Mouse (Mus musculus): ENCODE measurements at regions not wholly inside any gene's neighbourhood (a gene's known extent, or its start where the extent isn't known, plus 50 kb on each side); places are given as distances from the start of the nearest gene placed in this dataset.

DNA sequence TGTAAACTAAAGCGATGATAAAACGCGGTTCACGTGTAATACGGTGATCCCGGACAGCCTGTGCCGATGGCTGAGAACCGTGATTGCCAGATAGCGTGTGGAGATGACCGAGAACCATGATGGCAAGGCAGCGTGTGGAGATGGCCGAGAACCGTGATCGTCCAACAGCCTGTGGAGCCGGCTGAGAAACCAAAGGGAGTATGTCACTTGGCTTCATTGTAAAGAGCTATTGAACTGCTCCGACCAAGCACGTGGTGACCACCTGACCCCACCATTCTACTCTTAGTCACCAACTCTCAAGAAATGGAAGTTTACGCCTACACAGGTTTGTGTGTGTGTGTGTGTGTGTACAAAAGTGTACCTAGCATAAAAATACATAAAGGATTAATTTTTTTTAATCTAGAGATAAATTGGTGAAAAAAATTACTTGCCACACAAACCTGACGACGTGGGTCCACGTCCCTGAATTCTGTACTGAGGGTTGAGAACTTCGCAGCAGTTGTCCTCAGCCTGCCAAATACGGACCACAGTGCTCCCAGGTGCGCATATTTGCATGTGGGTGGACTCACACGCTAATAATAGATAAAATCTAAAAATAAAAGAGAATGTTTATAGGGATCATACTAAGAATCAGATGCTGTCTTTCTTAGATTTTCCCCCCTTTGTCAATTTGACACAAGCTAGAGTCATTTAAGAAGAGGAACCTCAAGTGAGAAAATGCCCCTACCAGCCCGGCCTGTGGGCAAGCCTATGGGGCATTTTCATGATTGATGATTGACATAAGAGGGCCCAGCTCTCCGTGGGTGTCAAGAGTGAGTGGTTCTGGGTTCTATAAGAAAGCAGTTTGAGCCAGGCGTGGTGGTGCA is 56.6 kb upstream of the Mef2a start:
- no peak for DNase-seq (ENCODE audit: low read depth)

DNA sequence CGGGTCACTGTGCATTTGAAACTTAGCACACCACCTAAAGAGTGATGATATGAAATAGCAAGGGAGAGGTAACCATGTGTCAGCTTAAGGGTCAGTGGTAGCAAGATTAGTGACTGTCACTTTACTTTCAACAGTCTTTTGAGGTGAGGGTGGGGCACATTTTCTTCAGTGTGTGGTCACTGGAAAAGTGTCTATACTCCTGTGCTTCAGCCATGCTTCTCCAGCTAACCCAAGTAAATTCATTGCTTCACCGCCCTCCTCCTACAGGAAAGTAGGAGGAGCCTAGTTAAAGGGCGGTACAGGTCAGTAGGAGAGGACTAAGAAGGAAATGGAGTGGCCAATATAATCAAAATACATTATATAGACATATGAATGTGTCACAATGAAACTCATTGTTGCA is 55.7 kb upstream of the Mef2a start:
- DNase-seq (ENCODE audit: low read depth): no peak

DNA sequence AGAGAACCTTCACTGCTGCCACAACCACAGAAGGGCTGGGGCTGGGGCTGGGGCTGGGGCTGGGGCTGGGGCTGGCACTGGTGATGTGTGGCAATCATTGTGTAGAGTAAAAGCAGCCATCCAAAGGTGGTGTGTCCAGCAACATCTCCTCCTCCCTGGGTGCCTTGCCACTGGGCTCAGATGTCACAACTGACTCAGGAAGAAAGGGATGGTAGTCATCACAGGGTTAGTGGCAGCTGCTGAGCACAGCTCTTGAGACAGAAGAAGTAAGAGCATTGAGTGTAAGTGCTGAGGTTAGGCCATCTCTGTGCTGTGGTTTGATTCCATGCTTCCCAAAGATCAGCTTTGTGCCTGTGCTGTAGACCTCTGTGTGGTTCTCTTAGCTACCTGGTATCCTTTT is 53.4 kb upstream of the Mef2a start:
- DNase-seq (ENCODE audit: low read depth): no peak

DNA sequence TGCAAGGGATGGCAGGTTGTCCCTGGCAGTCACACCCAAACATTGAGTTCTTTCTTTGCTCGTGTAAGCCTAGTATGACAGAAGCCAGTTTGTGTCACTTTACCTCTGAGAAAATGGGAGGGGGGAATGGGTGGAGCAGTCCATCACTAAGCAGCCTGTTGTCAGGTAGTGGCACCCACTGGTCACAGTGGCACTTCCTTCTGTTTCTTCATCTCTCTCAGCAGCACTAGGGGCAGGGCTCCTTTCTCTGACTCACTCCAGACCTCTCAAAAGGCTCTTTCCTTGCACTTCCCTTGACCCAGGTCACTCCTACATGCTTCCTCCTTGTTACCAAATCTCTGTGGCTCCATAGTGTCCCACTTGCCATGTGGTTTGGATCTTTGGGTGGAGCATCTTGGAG is 52.9 kb upstream of the Mef2a start:
- no peak for DNase-seq (ENCODE audit: low read depth)

DNA sequence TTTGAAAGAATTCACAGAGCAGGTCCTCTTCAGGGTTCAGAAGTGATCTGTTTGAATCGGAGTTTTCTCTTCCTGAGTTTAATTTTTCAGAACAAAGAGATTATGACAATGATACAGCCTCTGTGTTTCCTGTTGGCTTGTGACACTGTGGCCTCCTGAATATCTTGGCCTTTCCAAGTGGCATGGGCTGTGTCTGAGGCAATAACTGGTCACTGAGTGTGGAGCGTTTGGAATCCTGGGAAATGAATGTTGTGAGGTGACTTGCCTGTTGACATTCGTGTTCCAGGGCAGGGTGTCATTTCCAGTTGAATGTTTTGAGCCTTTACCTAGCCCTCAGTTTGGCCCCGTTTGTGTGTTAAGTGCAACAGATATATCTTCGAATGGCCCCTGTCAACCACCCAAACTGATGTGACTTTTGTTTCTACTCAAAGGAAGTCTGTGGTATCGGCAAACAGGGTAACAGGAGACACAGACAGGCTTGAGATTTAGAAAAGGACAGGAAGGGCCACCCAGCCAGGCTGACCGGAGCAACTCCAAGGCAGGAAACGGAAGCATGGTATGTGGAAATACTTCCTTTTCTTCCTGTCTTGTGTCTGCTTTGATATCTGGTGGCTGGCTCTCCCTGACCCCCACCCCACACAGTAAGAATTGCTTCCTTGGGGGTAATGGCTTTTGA is 52.3 kb upstream of the Mef2a start:
- no peak for DNase-seq (ENCODE audit: low read depth)
